Mouse (Mus musculus) adrenal gland, postnatal 14 days (tissue): Measurements from ENCODE around the gene Nup85. TPM values are rescaled to one million over a fixed set of nuclear protein-coding genes. Genes with fewer than 3 reads are reported as not detected.

Experiments
- DNase-seq: peaks from one replicate; pipeline ENCODE4 v3.0.0; 2021; ENCODE audit warnings: mixed read lengths
- total RNA-seq: library from RNA; stranded (reverse); gene quantifications from 2 replicates; pipeline ENCODE4 v1.2.3, GENCODE M21; 2021

The Nup85 gene
- total RNA-seq, 1 experiment from 2014 or later: 40.7 TPM

- DNase-seq: no peak
Measured at GRCm38 (mm10) chr11:115632247-115632646, 68.0 kb downstream of the Nup85 start.

- DNase-seq: no peak
Measured at GRCm38 (mm10) chr11:115632862-115633261, 68.6 kb downstream of the Nup85 start.

Other genes with a start within 250 kb of the Nup85 start
- 0.33 and 0.38 TPM in 2 replicates for gene Ush1g, start 242.4 kb upstream of the Nup85 start, total RNA-seq
- gene Otop3, start 229.7 kb upstream of the Nup85 start, total RNA-seq: not detected in 2 replicates
- gene Hid1, start 196.7 kb upstream of the Nup85 start, total RNA-seq: 20.3 and 27.4 TPM in 2 replicates
- 61.5 and 66.2 TPM in 2 replicates for gene Cdr2l, start 182.5 kb upstream of the Nup85 start, total RNA-seq
- gene Mrpl58, start 160.7 kb upstream of the Nup85 start, total RNA-seq: 136 and 146 TPM in 2 replicates
- gene Atp5h, start 144.5 kb upstream of the Nup85 start, total RNA-seq: 857 and 919 TPM in 2 replicates
- gene Kctd2, start 144.3 kb upstream of the Nup85 start, total RNA-seq: 39.1 and 45.2 TPM in 2 replicates
- not detected in 2 replicates for gene Trim80, start 123.9 kb upstream of the Nup85 start, total RNA-seq
- 1.2 and 1.3 TPM in 2 replicates for gene Slc16a5, start 102.0 kb upstream of the Nup85 start, total RNA-seq
- gene Armc7, start 88.8 kb upstream of the Nup85 start, total RNA-seq: 6.9 and 9.1 TPM in 2 replicates
- gene Nt5c, start 72.6 kb upstream of the Nup85 start, total RNA-seq: 73.8 and 89.8 TPM in 2 replicates
- 99.8 and 101 TPM in 2 replicates for gene Jpt1, start 50.0 kb upstream of the Nup85 start, total RNA-seq
- gene Sumo2, start 28.2 kb upstream of the Nup85 start, total RNA-seq: 262 and 272 TPM in 2 replicates
- 81.0 and 87.7 TPM in 2 replicates for gene Mrps7, start 39.5 kb downstream of the Nup85 start, total RNA-seq
- gene Gga3, start 39.6 kb downstream of the Nup85 start, total RNA-seq: 19.5 and 23.8 TPM in 2 replicates
- 98.2 and 112 TPM in 2 replicates for gene Mif4gd, start 48.5 kb downstream of the Nup85 start, total RNA-seq
- gene Slc25a19, start 63.9 kb downstream of the Nup85 start, total RNA-seq: 181 and 188 TPM in 2 replicates
- gene Grb2, start 144.2 kb downstream of the Nup85 start, total RNA-seq: 103 and 108 TPM in 2 replicates
- 64.4 and 65.1 TPM in 2 replicates for gene Tmem94, start 201.0 kb downstream of the Nup85 start, total RNA-seq
- gene Caskin2, start 249.2 kb downstream of the Nup85 start, total RNA-seq: 53.7 and 57.5 TPM in 2 replicates